Mouse (Mus musculus): ENCODE results near the gene RPS10-NUDT3. TPM values are rescaled to one million over a fixed set of nuclear protein-coding genes. Genes with fewer than 3 reads are reported as not detected.
"Not testable (repeated sequence)": the region's sequence is repeated elsewhere in the genome, so short reads cannot be mapped to it uniquely, and the experiment has no call there.

Gene RPS10-NUDT3
- polyA plus RNA-seq, 1 experiment from 2014 or later: not detected

DNA sequence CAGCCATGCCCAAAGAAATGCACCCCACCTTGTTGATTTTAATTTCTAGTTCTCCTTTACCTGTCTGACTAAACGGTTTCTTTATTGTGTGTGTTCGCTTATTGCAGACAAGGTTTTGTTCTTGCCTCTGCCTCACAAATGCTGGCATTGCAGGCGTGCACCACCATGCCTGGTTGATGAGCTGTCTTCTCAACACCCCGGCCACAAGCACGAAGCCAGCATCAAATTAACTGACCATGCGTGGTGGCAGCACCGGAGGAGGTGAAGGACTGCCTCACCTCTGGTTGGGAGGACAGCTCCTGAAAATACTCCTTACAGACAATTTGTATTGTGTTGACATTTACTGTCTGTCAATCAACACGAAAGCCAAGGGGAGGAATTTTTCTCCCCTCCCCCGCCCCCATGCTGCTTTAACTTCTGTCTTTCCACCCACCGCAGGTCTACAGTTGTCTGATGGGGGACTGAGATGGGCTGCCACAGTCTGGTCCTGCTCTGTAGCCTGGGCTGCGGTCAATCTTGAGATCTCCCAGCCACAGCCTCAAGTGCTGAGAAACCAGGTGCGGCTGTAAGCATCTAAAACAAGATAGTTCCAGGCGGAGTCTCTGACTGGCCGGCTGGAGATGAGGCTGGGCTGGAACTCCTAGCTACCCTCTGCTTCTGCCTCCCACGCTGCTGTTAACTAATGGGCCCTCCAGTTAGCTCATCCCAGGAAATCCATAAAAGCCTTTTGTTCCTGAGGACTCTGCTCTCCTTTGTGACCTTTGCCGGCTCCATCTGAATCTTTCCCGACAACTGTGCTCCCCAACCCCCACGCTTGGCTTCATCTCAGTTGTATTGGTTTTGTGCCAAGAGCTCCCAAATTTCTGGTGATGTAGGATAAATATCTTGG, 1.4 kb upstream of the RPS10-NUDT3 start, which contains the start of gene Rps10:
TSS of gene Rps10 (minus strand) at position 538 of the 889 bp plus-strand sequence.
- ATAC-seq (peak; percentile 16), DNase-seq (peak; percentile 42)
- H3K27ac ChIP-seq (ENCODE audit: low read depth): peak within 1 kb of the TSS; percentile 68
- H3K9ac ChIP-seq (replicated peaks): peak within 1 kb of the TSS; percentile 88; the same call in 1 of the 2 replicates
- H3K4me2 ChIP-seq (ENCODE audit: low read depth, low read length): peak within 1 kb of the TSS; percentile 89
- H3K4me3 ChIP-seq (ENCODE audit: low read depth, low read length): peak within 1 kb of the TSS; percentile 85
- H3K4me1 ChIP-seq (ENCODE audit: insufficient read depth): peaks cover 19% of the 10 kb centered on the region
- no peaks in the 10 kb centered on the region for H3K27me3 ChIP-seq (ENCODE audit: insufficient read depth, low read length)
- peaks cover 24% of the 10 kb centered on the region for H3K36me3 ChIP-seq (replicated peaks; ENCODE audit: insufficient read depth, low read length)
- 60% methylated on average over 18 of the region's 18 CpGs for WGBS (ENCODE audit: insufficient replicate concordance)
- H3K9me3 ChIP-seq (ENCODE audit: low read length): no peaks in the 10 kb centered on the region
- no peak for TF ChIP-seq EP300 (IDR thresholded peaks at IDR 0.05; ENCODE audit: low read depth)
- TF ChIP-seq CTCF (IDR thresholded peaks at IDR 0.05; ENCODE audit: low read depth): no peak

DNA sequence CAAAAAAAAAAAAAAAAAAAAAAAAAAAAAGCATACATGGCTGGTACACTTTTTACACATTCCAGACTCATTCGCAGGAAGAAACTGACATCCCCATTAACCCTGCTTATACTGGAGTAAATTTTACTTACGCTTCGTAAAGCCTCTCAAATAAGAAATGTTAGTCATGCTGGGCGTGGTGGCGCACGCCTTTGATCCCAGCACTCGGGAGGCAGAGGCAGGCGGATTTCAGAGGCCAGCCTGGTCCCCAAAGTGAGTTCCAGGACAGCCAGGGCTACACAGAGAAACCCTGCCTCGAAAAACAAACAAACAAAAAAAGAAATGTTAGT, 517 bp upstream of the RPS10-NUDT3 start:
- peak overlapping the region; percentile 89 for H3K4me2 ChIP-seq (ENCODE audit: low read depth, low read length)
- peaks cover 19% of the 10 kb centered on the region for H3K4me1 ChIP-seq (ENCODE audit: insufficient read depth)
- DNase-seq; H3K27me3 ChIP-seq (ENCODE audit: insufficient read depth, low read length); ATAC-seq; H3K9me3 ChIP-seq (ENCODE audit: low read length): not testable (repeated sequence)
- H3K4me3 ChIP-seq (ENCODE audit: low read depth, low read length): peak overlapping the region; percentile 85
- H3K27ac ChIP-seq (ENCODE audit: low read depth): peak overlapping the region; percentile 68; the same call in 1 of the 2 replicates
- peaks cover 33% of the 10 kb centered on the region for H3K36me3 ChIP-seq (replicated peaks; ENCODE audit: insufficient read depth, low read length)
- peak overlapping the region; percentile 88 for H3K9ac ChIP-seq (replicated peaks)
- WGBS (ENCODE audit: insufficient replicate concordance): 25% methylated on average over 9 of the region's 9 CpGs

DNA sequence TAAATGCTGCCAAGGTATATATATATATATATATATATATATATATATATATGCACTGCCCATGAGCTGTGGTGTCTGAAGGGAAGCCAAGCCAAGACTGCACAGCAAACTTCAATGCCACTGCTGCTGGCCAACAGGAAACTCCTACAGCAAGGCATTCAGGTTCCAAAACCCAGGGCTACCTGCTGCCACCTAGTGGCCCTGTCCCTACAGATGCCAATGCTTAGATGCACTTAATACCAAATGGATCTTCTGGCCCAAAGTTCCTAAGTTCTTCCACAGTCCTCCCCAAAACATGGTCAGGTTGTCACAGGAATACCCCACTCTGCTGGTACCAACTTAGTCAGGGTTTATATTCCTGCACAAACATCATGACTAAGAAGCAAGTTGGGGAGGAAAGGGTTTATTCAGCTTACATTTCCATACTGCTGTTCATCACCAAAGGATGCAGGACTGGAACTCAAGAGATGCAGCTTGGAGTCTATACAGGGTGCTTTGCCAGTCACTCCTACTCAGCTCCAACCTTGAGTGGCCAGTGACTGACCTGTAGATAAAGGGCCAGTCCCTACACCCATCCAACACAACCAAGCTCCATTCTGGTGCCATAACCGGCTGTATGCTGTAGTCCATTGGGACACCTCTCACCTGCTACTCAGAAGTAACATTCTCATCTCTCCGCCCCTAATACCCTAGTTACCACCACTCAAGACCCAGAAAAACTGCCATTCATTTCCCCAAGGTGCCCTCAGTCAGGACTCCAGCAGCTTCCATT, 5.6 kb downstream of the RPS10-NUDT3 start:
- TF ChIP-seq CTCF (IDR thresholded peaks at IDR 0.05; ENCODE audit: low read depth) (peak; percentile 92), EP300 (IDR thresholded peaks at IDR 0.05; ENCODE audit: low read depth) (no peak)
- H3K36me3 ChIP-seq (replicated peaks; ENCODE audit: insufficient read depth, low read length): peaks cover 41% of the 10 kb centered on the region
- peak; percentile 52; the same call in 1 of the 2 replicates for ATAC-seq
- DNase-seq: peak; percentile 85
- H3K27ac ChIP-seq (ENCODE audit: low read depth): no peak overlapping the region
- H3K9ac ChIP-seq (replicated peaks): no peak overlapping the region
- H3K9me3 ChIP-seq (ENCODE audit: low read length): no peaks in the 10 kb centered on the region
- peaks cover 22% of the 10 kb centered on the region for H3K4me1 ChIP-seq (ENCODE audit: insufficient read depth)
- H3K4me2 ChIP-seq (ENCODE audit: low read depth, low read length): no peak overlapping the region
- no peak overlapping the region for H3K4me3 ChIP-seq (ENCODE audit: low read depth, low read length)
- WGBS (ENCODE audit: insufficient replicate concordance): 70% methylated on average over 2 of the region's 2 CpGs
- no peaks in the 10 kb centered on the region for H3K27me3 ChIP-seq (ENCODE audit: insufficient read depth, low read length)

DNA sequence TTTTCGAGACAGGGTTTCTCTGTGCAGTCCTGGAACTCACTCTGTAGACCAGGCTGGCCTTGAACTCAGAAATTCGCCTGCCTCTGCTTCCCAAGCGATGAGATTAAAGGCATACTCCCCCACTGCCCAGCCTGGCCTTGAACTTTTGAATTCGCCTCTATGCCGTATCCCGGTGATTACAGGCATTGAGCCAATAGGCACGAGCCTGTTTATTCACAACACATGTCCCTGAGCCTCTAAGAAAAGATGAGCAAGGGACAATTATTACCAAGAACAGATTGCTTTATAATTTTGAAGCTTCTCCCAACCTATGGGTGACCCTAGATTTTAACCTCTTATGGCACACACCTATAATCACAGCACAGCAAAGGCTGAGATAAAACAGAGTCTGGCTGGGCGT, 6.6 kb downstream of the RPS10-NUDT3 start:
- Histone ChIP-seq H3K4me3 (ENCODE audit: low read depth, low read length) (no peak overlapping the region), H3K36me3 (replicated peaks; ENCODE audit: insufficient read depth, low read length) (peaks cover 36% of the 10 kb centered on the region), H3K4me1 (ENCODE audit: insufficient read depth) (peaks cover 20% of the 10 kb centered on the region), H3K27me3 (ENCODE audit: insufficient read depth, low read length) (no peaks in the 10 kb centered on the region), H3K9ac (replicated peaks) (no peak overlapping the region), H3K4me2 (ENCODE audit: low read depth, low read length) (no peak overlapping the region), H3K9me3 (ENCODE audit: low read length) (no peaks in the 10 kb centered on the region), H3K27ac (ENCODE audit: low read depth) (no peak overlapping the region)
- TF ChIP-seq CTCF (IDR thresholded peaks at IDR 0.05; ENCODE audit: low read depth) (no peak), EP300 (IDR thresholded peaks at IDR 0.05; ENCODE audit: low read depth) (no peak)
- no peak for ATAC-seq
- no peak for DNase-seq
- 83% methylated on average over 8 of the region's 8 CpGs for WGBS (ENCODE audit: insufficient replicate concordance)

DNA sequence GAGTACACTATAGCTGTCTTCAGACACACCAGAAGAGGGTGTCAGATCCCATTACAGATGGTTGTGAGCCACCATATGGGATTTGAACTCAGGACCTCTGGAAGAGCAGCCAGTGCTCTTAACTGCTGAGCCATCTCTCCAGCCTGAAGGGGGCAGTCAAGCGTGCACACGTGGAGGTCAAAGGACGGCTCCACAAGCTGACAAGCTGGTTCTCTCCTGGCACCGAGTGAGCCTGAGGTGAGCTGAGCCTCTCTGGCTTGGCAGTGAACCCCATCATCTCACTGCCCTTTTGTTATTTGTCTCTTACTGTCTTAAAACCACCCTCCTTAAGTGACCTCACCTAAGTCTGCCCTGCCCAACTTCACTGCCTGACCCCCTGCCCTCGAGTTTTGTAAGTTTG, 7.6 kb downstream of the RPS10-NUDT3 start:
- H3K36me3 ChIP-seq (replicated peaks; ENCODE audit: insufficient read depth, low read length): peaks cover 27% of the 10 kb centered on the region
- no peak overlapping the region for H3K4me2 ChIP-seq (ENCODE audit: low read depth, low read length)
- WGBS (ENCODE audit: insufficient replicate concordance): 44% methylated on average over 5 of the region's 5 CpGs
- H3K27me3 ChIP-seq (ENCODE audit: insufficient read depth, low read length): no peaks in the 10 kb centered on the region
- TF ChIP-seq EP300 (IDR thresholded peaks at IDR 0.05; ENCODE audit: low read depth): no peak
- peak; percentile 39 for TF ChIP-seq CTCF (IDR thresholded peaks at IDR 0.05; ENCODE audit: low read depth)
- H3K4me3 ChIP-seq (ENCODE audit: low read depth, low read length): no peak overlapping the region
- no peak overlapping the region for H3K27ac ChIP-seq (ENCODE audit: low read depth)
- ATAC-seq (no peak), DNase-seq (no peak)
- no peak overlapping the region for H3K9ac ChIP-seq (replicated peaks)
- H3K4me1 ChIP-seq (ENCODE audit: insufficient read depth): peaks cover 16% of the 10 kb centered on the region; the same call in 1 of the 2 replicates
- no peaks in the 10 kb centered on the region for H3K9me3 ChIP-seq (ENCODE audit: low read length)

DNA sequence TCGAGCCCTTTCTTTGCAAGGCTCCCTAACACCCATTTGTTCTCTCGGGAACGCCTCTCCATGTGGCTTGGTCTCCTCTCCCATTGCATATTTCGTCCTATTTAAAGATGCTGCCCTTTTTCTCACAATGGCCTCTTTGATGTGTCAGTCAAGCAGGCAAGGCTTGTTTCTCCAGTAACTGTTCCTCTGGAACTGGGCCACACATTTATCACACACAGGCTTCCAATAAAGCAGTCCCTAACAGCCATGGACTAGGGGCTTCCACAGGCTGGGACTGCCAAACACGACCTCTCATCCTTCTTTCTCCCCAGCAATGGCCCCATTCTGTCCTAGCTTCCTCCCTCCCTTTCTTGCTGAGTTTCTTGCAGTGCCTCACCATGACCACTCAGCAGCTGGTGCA, 8.3 kb downstream of the RPS10-NUDT3 start:
- 60% methylated on average over 5 of the region's 5 CpGs for WGBS (ENCODE audit: insufficient replicate concordance)
- no peak for DNase-seq
- Histone ChIP-seq H3K27ac (ENCODE audit: low read depth) (no peak overlapping the region), H3K4me2 (ENCODE audit: low read depth, low read length) (no peak overlapping the region), H3K9ac (replicated peaks) (no peak overlapping the region), H3K9me3 (ENCODE audit: low read length) (no peaks in the 10 kb centered on the region), H3K36me3 (replicated peaks; ENCODE audit: insufficient read depth, low read length) (peaks cover 19% of the 10 kb centered on the region), H3K4me3 (ENCODE audit: low read depth, low read length) (no peak overlapping the region), H3K27me3 (ENCODE audit: insufficient read depth, low read length) (no peaks in the 10 kb centered on the region), H3K4me1 (ENCODE audit: insufficient read depth) (peaks cover 21% of the 10 kb centered on the region)
- TF ChIP-seq EP300 (IDR thresholded peaks at IDR 0.05; ENCODE audit: low read depth) (no peak), CTCF (IDR thresholded peaks at IDR 0.05; ENCODE audit: low read depth) (no peak)
- no peak for ATAC-seq

All from liver, postnatal 0 days (tissue).